Mouse (Mus musculus): Measurements from ENCODE around the gene Gm5799.

The Gm5799 gene

DNA sequence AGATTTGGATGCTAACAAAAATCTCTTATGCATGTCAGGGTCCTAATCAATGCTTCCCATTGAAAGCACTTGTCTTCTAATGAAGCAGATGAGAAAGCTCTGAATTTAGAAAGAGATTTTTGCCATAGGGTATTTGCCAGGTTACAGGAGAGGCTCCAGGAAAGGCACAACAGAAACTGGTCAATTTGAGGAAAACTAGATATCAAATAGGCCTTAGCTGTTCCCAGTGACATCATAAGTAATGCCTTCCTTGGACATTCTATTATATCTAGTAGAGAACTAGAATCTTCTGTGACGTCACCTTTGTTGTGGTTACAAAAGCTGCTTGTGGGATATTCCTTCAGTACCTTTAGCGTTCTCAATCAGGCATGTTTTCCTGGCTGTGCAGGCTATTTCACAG, at the start of gene Gm5799:
Gene Gm5799 (plus strand): TSS at position 301 of the 400 bp plus-strand sequence.
- 100% methylated on average over 2 of the region's 2 CpGs for WGBS

DNA sequence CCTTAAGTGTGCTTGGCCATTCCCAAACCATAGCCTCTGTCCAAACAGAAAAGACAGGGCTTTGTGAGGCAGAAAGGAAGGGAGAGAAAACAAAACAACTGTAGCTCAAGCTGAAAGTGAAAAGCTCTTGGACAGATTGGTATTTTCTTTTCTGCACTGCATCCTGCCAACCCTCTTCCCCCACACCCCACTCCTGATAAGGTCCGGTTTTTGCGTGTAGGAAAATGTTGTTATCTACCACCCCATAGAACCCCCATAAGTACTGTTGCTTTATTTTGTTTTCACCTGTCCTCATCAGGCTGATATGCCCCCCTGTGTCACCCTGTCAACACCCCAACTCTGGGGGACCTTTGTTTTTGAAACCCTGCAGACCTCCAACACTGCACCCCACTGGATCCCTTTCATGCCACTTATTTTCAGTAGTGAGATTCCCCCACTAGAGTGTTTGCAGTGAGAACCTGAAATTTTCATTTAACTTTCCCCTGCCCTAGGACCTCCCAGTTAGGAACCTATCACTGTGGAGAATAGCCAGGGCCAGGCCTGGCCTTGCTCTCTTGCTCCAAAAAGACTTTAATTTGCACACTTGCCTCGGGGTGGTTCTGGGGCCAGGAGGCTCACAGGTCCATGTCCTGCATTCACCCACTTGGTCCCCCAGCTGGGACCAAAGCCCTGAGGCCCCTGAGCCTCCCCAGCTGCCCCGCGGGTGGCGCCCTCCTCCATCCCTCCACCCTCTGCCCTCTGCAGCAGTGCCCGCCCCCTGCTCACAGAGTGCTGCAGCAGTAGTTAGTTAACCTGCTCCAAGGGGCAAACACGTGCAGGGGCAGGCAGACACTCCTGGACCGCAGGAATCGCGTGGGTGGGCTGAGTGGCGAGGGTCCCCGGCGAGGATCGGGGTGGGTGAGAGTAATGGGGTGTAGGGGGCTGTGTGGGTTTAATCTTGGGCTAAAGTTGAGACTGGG, 12.0 kb upstream of the Gm5799 start:
- 40% methylated on average over 15 of the region's 15 CpGs for WGBS

GRCm38 (mm10) chr14:43532011-43532383, 11.4 kb upstream of the Gm5799 start:
- no CpG with 5 or more reads among the region's 6 CpGs for WGBS

GRCm38 (mm10) chr14:43532387-43532786, 11.0 kb upstream of the Gm5799 start:
- WGBS, result 63% methylated on average over 6 of the region's 6 CpGs

- WGBS, result 79% methylated on average over 2 of the region's 2 CpGs
These were observed 5.2 kb upstream of the Gm5799 start for GRCm38 (mm10) chr14:43538144-43538543.

GRCm38 (mm10) chr14:43552271-43552670, 8.9 kb downstream of the Gm5799 start:
- WGBS, result 82% methylated on average over 2 of the region's 2 CpGs

DNA sequence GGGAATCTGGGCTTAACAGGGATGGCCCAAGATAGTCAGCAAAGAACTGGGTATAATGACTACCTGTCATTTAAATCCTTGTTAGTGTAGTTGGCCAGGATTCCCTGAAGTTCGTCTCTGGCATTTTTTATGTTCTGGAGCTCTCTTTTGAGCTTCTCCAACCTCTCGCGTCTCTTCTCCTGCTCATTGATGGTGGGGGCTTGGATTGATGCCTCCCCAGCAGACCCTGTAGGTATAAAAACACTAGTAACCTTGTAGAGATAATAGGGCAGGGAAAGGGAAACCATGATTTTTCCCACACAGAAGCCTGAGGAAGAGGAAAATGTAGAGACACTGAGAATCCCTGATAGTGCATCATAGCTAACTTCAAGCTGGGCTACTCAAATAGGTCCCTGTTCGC, 34.6 kb downstream of the Gm5799 start:
- 87% methylated on average over 4 of the region's 4 CpGs for WGBS

GRCm38 (mm10) chr14:43579046-43579445, 35.7 kb downstream of the Gm5799 start, which contains the start of gene Gm17654:
Gene Gm17654, minus strand, starts transcription at chr14:43579146.
- 72% methylated on average over 1 of the region's 2 CpGs for WGBS

Data from cerebral cortex, adult 2 months (tissue).